Mouse (Mus musculus) subcutaneous adipose tissue, adult 2 months (tissue): ENCODE measurements around the gene Myoz2. TPM values are rescaled to one million over a fixed set of nuclear protein-coding genes. Genes with fewer than 3 reads are reported as not detected.

ENCODE experiments used
- polyA plus RNA-seq: library from polyadenylated mRNA; depleted of rRNA; stranded (reverse); fragments of >200 nt; gene quantifications from 2 replicates; pipeline ENCODE4 v1.2.3, GENCODE M21; 2012; ENCODE audit warnings: low replicate concordance; rRNA removed

Myoz2 gene
- not detected in 2 replicates for polyA plus RNA-seq

GRCm38 (mm10) chr3:123034752-123035151, at the start of gene Myoz2:
Gene Myoz2, minus strand, starts transcription at chr3:123035015.

GRCm38 (mm10) chr3:122984249-122985182, 50.3 kb downstream of the Myoz2 start, which contains the start of gene Usp53:
Gene Usp53, minus strand, starts transcription at chr3:122984510.

Other genes starting within 250 kb of the Myoz2 start
- not detected in 2 replicates for gene Fabp2, start 139.9 kb downstream of the Myoz2 start, polyA plus RNA-seq
- gene Gm10959, start 115.7 kb downstream of the Myoz2 start, polyA plus RNA-seq = not detected in 2 replicates
- 53.2 and 65.7 TPM in 2 replicates for gene 1810037I17Rik, start 110.8 kb downstream of the Myoz2 start, polyA plus RNA-seq
- 2.6 and 4.0 TPM in 2 replicates for gene Usp53, start 50.5 kb downstream of the Myoz2 start, polyA plus RNA-seq
- 36.8 and 76.7 TPM in 2 replicates for gene Synpo2, start 201.1 kb upstream of the Myoz2 start, polyA plus RNA-seq
- gene Sec24d, start 232.4 kb upstream of the Myoz2 start, polyA plus RNA-seq = 49.4 and 96.0 TPM in 2 replicates